Mouse (Mus musculus): ENCODE results near the gene Tmem267. TPM values are rescaled to one million over a fixed set of nuclear protein-coding genes. Genes with fewer than 3 reads are reported as not detected.

Gene Tmem267
- polyA plus RNA-seq, 1 experiment = not detected

GRCm38 (mm10) chr13:119640504-119640903 is 152.7 kb downstream of the Tmem267 start:
- TF ChIP-seq CTCF (IDR thresholded peaks at IDR 0.05; ENCODE audit: insufficient read depth, low read depth, low read length) (no peak), POLR2A (IDR thresholded peaks at IDR 0.05; ENCODE audit: insufficient read depth, low read depth, low read length) (no peak)
- 26% methylated on average over 4 of the region's 4 CpGs for WGBS
- Histone ChIP-seq H3K27ac (ENCODE audit: insufficient read depth, low read depth, low read length) (no peak overlapping the region), H3K4me3 (ENCODE audit: insufficient read depth, low read depth, low read length) (no peak overlapping the region), H3K4me1 (ENCODE audit: control insufficient read depth, insufficient read depth, low read length) (no peaks in the 10 kb centered on the region)

- Histone ChIP-seq H3K27ac (ENCODE audit: insufficient read depth, low read depth, low read length) (no peak overlapping the region), H3K4me1 (ENCODE audit: control insufficient read depth, insufficient read depth, low read length) (no peaks in the 10 kb centered on the region), H3K4me3 (ENCODE audit: insufficient read depth, low read depth, low read length) (no peak overlapping the region)
- no peak for TF ChIP-seq POLR2A (IDR thresholded peaks at IDR 0.05; ENCODE audit: insufficient read depth, low read depth, low read length)
- no peak for TF ChIP-seq CTCF (IDR thresholded peaks at IDR 0.05; ENCODE audit: insufficient read depth, low read depth, low read length)
- WGBS = 80% methylated on average over 7 of the region's 7 CpGs
These were observed 153.3 kb downstream of the Tmem267 start for GRCm38 (mm10) chr13:119641145-119641544.

- no peak overlapping the region for H3K27ac ChIP-seq (ENCODE audit: insufficient read depth, low read depth, low read length)
- no peak overlapping the region for H3K4me3 ChIP-seq (ENCODE audit: insufficient read depth, low read depth, low read length)
- TF ChIP-seq CTCF (IDR thresholded peaks at IDR 0.05; ENCODE audit: insufficient read depth, low read depth, low read length) = no peak
- TF ChIP-seq POLR2A (IDR thresholded peaks at IDR 0.05; ENCODE audit: insufficient read depth, low read depth, low read length) = no peak
- peaks cover 7% of the 10 kb centered on the region; the same call in 1 of the 2 replicates for H3K4me1 ChIP-seq (ENCODE audit: control insufficient read depth, insufficient read depth, low read length)
- WGBS = 62% methylated on average over 5 of the region's 5 CpGs
These were observed 156.9 kb downstream of the Tmem267 start for GRCm38 (mm10) chr13:119644769-119645168.

- Histone ChIP-seq H3K4me1 (ENCODE audit: control insufficient read depth, insufficient read depth, low read length) (peaks cover 9% of the 10 kb centered on the region), H3K27ac (ENCODE audit: insufficient read depth, low read depth, low read length) (no peak overlapping the region), H3K4me3 (ENCODE audit: insufficient read depth, low read depth, low read length) (no peak overlapping the region)
- WGBS = 100% methylated on average over 1 of the region's 1 CpGs
- TF ChIP-seq POLR2A (IDR thresholded peaks at IDR 0.05; ENCODE audit: insufficient read depth, low read depth, low read length) (no peak), CTCF (IDR thresholded peaks at IDR 0.05; ENCODE audit: insufficient read depth, low read depth, low read length) (no peak)
These were observed 158.7 kb downstream of the Tmem267 start for GRCm38 (mm10) chr13:119646511-119646910.

- WGBS = 20% methylated on average over 15 of the region's 15 CpGs
- H3K4me3 ChIP-seq (ENCODE audit: insufficient read depth, low read depth, low read length) = 0 out of 2 replicates have a peak overlapping the region, but pooled peaks have one; percentile 4
- H3K27ac ChIP-seq (ENCODE audit: insufficient read depth, low read depth, low read length) = peak overlapping the region; percentile 76
- peaks cover 9% of the 10 kb centered on the region for H3K4me1 ChIP-seq (ENCODE audit: control insufficient read depth, insufficient read depth, low read length)
- no peak for TF ChIP-seq CTCF (IDR thresholded peaks at IDR 0.05; ENCODE audit: insufficient read depth, low read depth, low read length)
- TF ChIP-seq POLR2A (IDR thresholded peaks at IDR 0.05; ENCODE audit: insufficient read depth, low read depth, low read length) = no peak
These were observed 161.3 kb downstream of the Tmem267 start for GRCm38 (mm10) chr13:119648891-119649698.

GRCm38 (mm10) chr13:119649699-119650046 is 161.8 kb downstream of the Tmem267 start:
- peaks cover 9% of the 10 kb centered on the region for H3K4me1 ChIP-seq (ENCODE audit: control insufficient read depth, insufficient read depth, low read length)
- H3K27ac ChIP-seq (ENCODE audit: insufficient read depth, low read depth, low read length) = peak overlapping the region; percentile 76
- WGBS = 59% methylated on average over 1 of the region's 1 CpGs
- TF ChIP-seq POLR2A (IDR thresholded peaks at IDR 0.05; ENCODE audit: insufficient read depth, low read depth, low read length) (no peak), CTCF (IDR thresholded peaks at IDR 0.05; ENCODE audit: insufficient read depth, low read depth, low read length) (no peak)
- no peak overlapping the region for H3K4me3 ChIP-seq (ENCODE audit: insufficient read depth, low read depth, low read length)

GRCm38 (mm10) chr13:119654734-119655133 is 166.9 kb downstream of the Tmem267 start:
- Histone ChIP-seq H3K27ac (ENCODE audit: insufficient read depth, low read depth, low read length) (no peak overlapping the region), H3K4me1 (ENCODE audit: control insufficient read depth, insufficient read depth, low read length) (peaks cover 7% of the 10 kb centered on the region), H3K4me3 (ENCODE audit: insufficient read depth, low read depth, low read length) (no peak overlapping the region)
- TF ChIP-seq CTCF (IDR thresholded peaks at IDR 0.05; ENCODE audit: insufficient read depth, low read depth, low read length) (no peak), POLR2A (IDR thresholded peaks at IDR 0.05; ENCODE audit: insufficient read depth, low read depth, low read length) (no peak)
- 38% methylated on average over 2 of the region's 2 CpGs for WGBS

- no peak for TF ChIP-seq POLR2A (IDR thresholded peaks at IDR 0.05; ENCODE audit: insufficient read depth, low read depth, low read length)
- TF ChIP-seq CTCF (IDR thresholded peaks at IDR 0.05; ENCODE audit: insufficient read depth, low read depth, low read length) = no peak
- 88% methylated on average over 2 of the region's 2 CpGs for WGBS
- H3K4me3 ChIP-seq (ENCODE audit: insufficient read depth, low read depth, low read length) = no peak overlapping the region
- H3K4me1 ChIP-seq (ENCODE audit: control insufficient read depth, insufficient read depth, low read length) = peaks cover 4% of the 10 kb centered on the region; the same call in 1 of the 2 replicates
- no peak overlapping the region for H3K27ac ChIP-seq (ENCODE audit: insufficient read depth, low read depth, low read length)
These were observed 168.4 kb downstream of the Tmem267 start for GRCm38 (mm10) chr13:119656246-119656645.

GRCm38 (mm10) chr13:119656846-119657416 is 169.1 kb downstream of the Tmem267 start:
- 77% methylated on average over 6 of the region's 6 CpGs for WGBS
- H3K4me1 ChIP-seq (ENCODE audit: control insufficient read depth, insufficient read depth, low read length) = peaks cover 4% of the 10 kb centered on the region; the same call in 1 of the 2 replicates
- H3K4me3 ChIP-seq (ENCODE audit: insufficient read depth, low read depth, low read length) = no peak overlapping the region
- TF ChIP-seq CTCF (IDR thresholded peaks at IDR 0.05; ENCODE audit: insufficient read depth, low read depth, low read length) = no peak
- no peak overlapping the region for H3K27ac ChIP-seq (ENCODE audit: insufficient read depth, low read depth, low read length)

Other genes starting within 250 kb of the Tmem267 start
- 465 TPM in 1 of 2 replicates, not detected in the other for gene Paip1, start 59.4 kb upstream of the Tmem267 start, polyA plus RNA-seq (2012; ENCODE audit: insufficient read depth, insufficient read length, low replicate concordance, missing spikeins)
- gene 4833420G17Rik, start 25.3 kb upstream of the Tmem267 start, polyA plus RNA-seq (2012; ENCODE audit: insufficient read depth, insufficient read length, low replicate concordance, missing spikeins) = 165 and 185 TPM in 2 replicates
- gene 3110070M22Rik, start 344 bp downstream of the Tmem267 start, polyA plus RNA-seq (2012; ENCODE audit: insufficient read depth, insufficient read length, low replicate concordance, missing spikeins) = not detected in 2 replicates
- not detected in 2 replicates for gene Ccl28, start 135.8 kb downstream of the Tmem267 start, polyA plus RNA-seq (2012; ENCODE audit: insufficient read depth, insufficient read length, low replicate concordance, missing spikeins)
- not detected in 2 replicates for gene Hmgcs1, start 202.3 kb downstream of the Tmem267 start, polyA plus RNA-seq (2012; ENCODE audit: insufficient read depth, insufficient read length, low replicate concordance, missing spikeins)

All from olfactory bulb, adult 2 months (tissue).